Comparison of ENCODE assay signal across 30 mouse cellular contexts in the genomic region with DNA sequence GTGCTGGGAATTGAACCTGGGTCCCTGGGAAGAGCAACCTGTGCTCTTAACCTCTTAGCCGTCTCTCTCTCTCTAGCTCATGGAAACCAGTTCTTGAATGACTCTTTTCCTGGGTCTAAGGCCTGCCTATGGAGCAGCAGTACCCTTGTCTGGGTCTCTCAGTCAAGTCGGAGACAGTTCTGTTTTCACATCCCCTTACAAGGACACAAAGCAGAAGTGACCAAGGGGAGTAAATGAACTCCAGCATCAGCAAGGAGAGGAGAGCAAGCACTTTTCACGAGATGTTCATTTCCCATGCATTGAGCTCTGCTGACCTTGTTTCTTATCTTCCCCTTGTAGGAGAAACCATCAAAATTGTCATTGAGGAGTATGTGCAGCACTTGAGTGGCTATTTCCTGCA. TPM values are rescaled to one million over a fixed set of nuclear protein-coding genes. Genes with fewer than 3 reads are reported as not detected.
DNase-seq lines count a peak whose midpoint lies in the region; ATAC-seq and TF ChIP-seq lines count a peak whose summit lies in the region.
"Had no signal": no experiment of that assay in that cellular context is flagged by ENCODE, and none has a peak within 500 bp of the region (broad histone marks: within the 10 kb centered on the region; RNA-seq: fewer than 3 reads in every experiment).

No protein-coding gene starts in this region.

- H3K4me2 ChIP-seq in intestine, embryonic 14.5 days (ENCODE audit: low read length) = no peak overlapping the region
- H3K4me2 ChIP-seq in intestine, embryonic 15.5 days (replicated peaks) = no peak overlapping the region
- no peak overlapping the region for H3K4me2 ChIP-seq in lung, embryonic 15.5 days
- H3K4me2 ChIP-seq in lung, postnatal 0 days (replicated peaks; ENCODE audit: low read depth, low read length) = no peak overlapping the region
- no peak overlapping the region for H3K4me2 ChIP-seq in stomach, embryonic 16.5 days (ENCODE audit: low read depth, low read length)
- H3K4me2 ChIP-seq in hindbrain, embryonic 12.5 days (replicated peaks) = no peak overlapping the region
- H3K4me2 ChIP-seq: embryonic facial prominence, embryonic 13.5 days; forebrain, embryonic 15.5 days; limb, embryonic 15.5 days; liver, embryonic 15.5 days; midbrain, embryonic 13.5 days; neural tube, embryonic 15.5 days had no signal

- H3K27me3 ChIP-seq in intestine, embryonic 14.5 days (replicated peaks; ENCODE audit: control insufficient read depth, insufficient read depth, low read length) = no peaks in the 10 kb centered on the region
- no peaks in the 10 kb centered on the region for H3K27me3 ChIP-seq in intestine, embryonic 15.5 days (replicated peaks)
- no peaks in the 10 kb centered on the region for H3K27me3 ChIP-seq in lung, embryonic 15.5 days
- no peaks in the 10 kb centered on the region for H3K27me3 ChIP-seq in lung, postnatal 0 days (replicated peaks; ENCODE audit: insufficient read depth, low read length)
- H3K27me3 ChIP-seq in stomach, embryonic 16.5 days (ENCODE audit: control insufficient read depth, insufficient read depth, low read length) = no peaks in the 10 kb centered on the region
- no peaks in the 10 kb centered on the region for H3K27me3 ChIP-seq in hindbrain, embryonic 12.5 days
- no peaks in the 10 kb centered on the region for H3K27me3 ChIP-seq in midbrain, embryonic 10.5 days (ENCODE audit: low read depth, poor library complexity, severe bottlenecking)
- H3K27me3 ChIP-seq: embryonic facial prominence, embryonic 13.5 days; forebrain, embryonic 15.5 days; limb, embryonic 15.5 days; liver, embryonic 15.5 days; megakaryocyte, embryonic 14.5 days; midbrain, embryonic 13.5 days; neural tube, embryonic 15.5 days had no signal

- no peak for TF ChIP-seq EP300 in lung, postnatal 0 days (IDR thresholded peaks at IDR 0.05)

- no peak for ATAC-seq in intestine, embryonic 14.5 days (replicated peaks; ENCODE audit: low FRiP score, low TSS enrichment, low read depth)
- no peak for ATAC-seq in intestine, embryonic 15.5 days
- ATAC-seq in lung, embryonic 15.5 days (ENCODE audit: borderline replicate concordance, extremely low read depth, low FRiP score, low TSS enrichment) = no peak
- no peak for ATAC-seq in lung, postnatal 0 days
- peak; percentile 71 for ATAC-seq in common myeloid progenitor, adult 5-6 weeks (replicated peaks; ENCODE audit: low read depth, poor library complexity, severe bottlenecking)
- no peak for ATAC-seq in stomach, embryonic 16.5 days (ENCODE audit: insufficient read depth, low FRiP score)
- no peak for ATAC-seq in hindbrain, embryonic 12.5 days (ENCODE audit: low FRiP score)
- ATAC-seq: forebrain, embryonic 15.5 days; hindbrain, embryonic 16.5 days; midbrain, embryonic 13.5 days had no signal

- H3K4me1 ChIP-seq in intestine, embryonic 14.5 days (replicated peaks; ENCODE audit: control insufficient read depth, insufficient read depth, low read length) = peaks cover 12% of the 10 kb centered on the region; the same call in 1 of the 2 replicates
- H3K4me1 ChIP-seq in intestine, embryonic 15.5 days (replicated peaks) = no peaks in the 10 kb centered on the region
- H3K4me1 ChIP-seq in lung, embryonic 15.5 days = peaks cover 16% of the 10 kb centered on the region
- no peaks in the 10 kb centered on the region for H3K4me1 ChIP-seq in lung, postnatal 0 days (ENCODE audit: insufficient read depth, low read depth, low read length)
- peaks cover 11% of the 10 kb centered on the region; the same call in 1 of the 2 replicates for H3K4me1 ChIP-seq in stomach, embryonic 16.5 days (ENCODE audit: control insufficient read depth, insufficient read depth, low read length)
- no peaks in the 10 kb centered on the region for H3K4me1 ChIP-seq in hindbrain, embryonic 12.5 days
- H3K4me1 ChIP-seq in midbrain, embryonic 10.5 days = no peaks in the 10 kb centered on the region
- H3K4me1 ChIP-seq: embryonic facial prominence, embryonic 13.5 days; forebrain, embryonic 15.5 days; hindbrain, embryonic 10.5 days; limb, embryonic 10.5 days; limb, embryonic 15.5 days; midbrain, embryonic 13.5 days; neural tube, embryonic 15.5 days had no signal

- 85% methylated on average over 3 of the region's 3 CpGs for WGBS in intestine, embryonic 14.5 days
- WGBS in intestine, embryonic 15.5 days = 76% methylated on average over 3 of the region's 3 CpGs
- 73% methylated on average over 3 of the region's 3 CpGs for WGBS in lung, embryonic 15.5 days
- WGBS in lung, postnatal 0 days = 82% methylated on average over 3 of the region's 3 CpGs
- 78% methylated on average over 3 of the region's 3 CpGs for WGBS in stomach, embryonic 16.5 days
- 92% methylated on average over 3 of the region's 3 CpGs for WGBS in hindbrain, embryonic 12.5 days
- WGBS in midbrain, embryonic 10.5 days = 87% methylated on average over 3 of the region's 3 CpGs

- H3K9ac ChIP-seq in intestine, embryonic 14.5 days (ENCODE audit: low read length) = no peak overlapping the region
- H3K9ac ChIP-seq in intestine, embryonic 15.5 days = no peak overlapping the region
- H3K9ac ChIP-seq in lung, embryonic 15.5 days = no peak overlapping the region
- H3K9ac ChIP-seq in lung, postnatal 0 days (replicated peaks; ENCODE audit: low read depth) = no peak overlapping the region
- no peak overlapping the region for H3K9ac ChIP-seq in stomach, embryonic 16.5 days (ENCODE audit: low read length)
- H3K9ac ChIP-seq in hindbrain, embryonic 12.5 days = no peak overlapping the region
- H3K9ac ChIP-seq: embryonic facial prominence, embryonic 13.5 days; forebrain, embryonic 15.5 days; limb, embryonic 15.5 days; liver, embryonic 15.5 days; midbrain, embryonic 13.5 days; neural tube, embryonic 15.5 days had no signal

- H3K27ac ChIP-seq in intestine, embryonic 14.5 days (ENCODE audit: low read depth) = peak overlapping the region; percentile 34; the same call in 1 of the 2 replicates
- H3K27ac ChIP-seq in intestine, embryonic 15.5 days = no peak overlapping the region
- peak overlapping the region; percentile 74 for H3K27ac ChIP-seq in lung, embryonic 15.5 days
- H3K27ac ChIP-seq in lung, postnatal 0 days (ENCODE audit: low read length) = no peak overlapping the region
- peak overlapping the region; percentile 50 for H3K27ac ChIP-seq in stomach, embryonic 16.5 days (ENCODE audit: low read length)
- no peak overlapping the region for H3K27ac ChIP-seq in hindbrain, embryonic 12.5 days
- no peak overlapping the region for H3K27ac ChIP-seq in midbrain, embryonic 10.5 days (replicated peaks)
- H3K27ac ChIP-seq: embryonic facial prominence, embryonic 13.5 days; forebrain, embryonic 10.5 days; forebrain, embryonic 15.5 days; gastrocnemius, adult 2 months; heart, adult 2 months; hindbrain, embryonic 10.5 days; limb, embryonic 10.5 days; limb, embryonic 15.5 days; liver, embryonic 15.5 days; midbrain, embryonic 13.5 days; neural tube, embryonic 15.5 days had no signal

- no peak for TF ChIP-seq CTCF in lung, postnatal 0 days (IDR thresholded peaks at IDR 0.05)

- H3K36me3 ChIP-seq in intestine, embryonic 14.5 days (ENCODE audit: control insufficient read depth, insufficient read depth, low read length) = no peaks in the 10 kb centered on the region
- H3K36me3 ChIP-seq in intestine, embryonic 15.5 days = no peaks in the 10 kb centered on the region
- H3K36me3 ChIP-seq in lung, embryonic 15.5 days = peaks cover 15% of the 10 kb centered on the region; the same call in 1 of the 2 replicates
- H3K36me3 ChIP-seq in lung, postnatal 0 days (ENCODE audit: insufficient read depth, low read length) = peaks cover 38% of the 10 kb centered on the region; the same call in 1 of the 2 replicates
- no peaks in the 10 kb centered on the region for H3K36me3 ChIP-seq in stomach, embryonic 16.5 days (ENCODE audit: control insufficient read depth, insufficient read depth, low read length)
- no peaks in the 10 kb centered on the region for H3K36me3 ChIP-seq in hindbrain, embryonic 12.5 days
- H3K36me3 ChIP-seq in midbrain, embryonic 10.5 days = no peaks in the 10 kb centered on the region
- H3K36me3 ChIP-seq: embryonic facial prominence, embryonic 13.5 days; forebrain, embryonic 10.5 days; forebrain, embryonic 15.5 days; hindbrain, embryonic 10.5 days; limb, embryonic 10.5 days; limb, embryonic 15.5 days; midbrain, embryonic 13.5 days; neural tube, embryonic 15.5 days had no signal

- no peaks in the 10 kb centered on the region for H3K9me3 ChIP-seq in intestine, embryonic 14.5 days (ENCODE audit: control insufficient read depth, low read length)
- H3K9me3 ChIP-seq in intestine, embryonic 15.5 days = no peaks in the 10 kb centered on the region
- H3K9me3 ChIP-seq in lung, embryonic 15.5 days = no peaks in the 10 kb centered on the region
- H3K9me3 ChIP-seq in lung, postnatal 0 days (ENCODE audit: low read length) = no peaks in the 10 kb centered on the region
- H3K9me3 ChIP-seq in stomach, embryonic 16.5 days (replicated peaks; ENCODE audit: control insufficient read depth, low read length) = no peaks in the 10 kb centered on the region
- no peaks in the 10 kb centered on the region for H3K9me3 ChIP-seq in hindbrain, embryonic 12.5 days (replicated peaks)
- H3K9me3 ChIP-seq in midbrain, embryonic 10.5 days (replicated peaks) = no peaks in the 10 kb centered on the region
- H3K9me3 ChIP-seq: embryonic facial prominence, embryonic 13.5 days; forebrain, embryonic 10.5 days; forebrain, embryonic 15.5 days; hindbrain, embryonic 10.5 days; limb, embryonic 10.5 days; limb, embryonic 15.5 days; liver, embryonic 15.5 days; megakaryocyte, embryonic 14.5 days; midbrain, embryonic 13.5 days; neural tube, embryonic 15.5 days had no signal

- no peak for DNase-seq in intestine, embryonic 14.5 days (ENCODE audit: low spot score)
- no peak for DNase-seq in lung, postnatal 0 days (ENCODE audit: low spot score)
- DNase-seq in midbrain, embryonic 10.5 days (ENCODE audit: low spot score) = no peak
- DNase-seq: adrenal gland, postnatal 14 days; cerebellum, adult 11-12 months; cerebellum, adult 9-11 months; gastrocnemius, adult 2 months; gastrocnemius, postnatal 36 days; heart, postnatal 14 days; kidney, adult 18-20 months; kidney, postnatal 36 days; right cerebral cortex, postnatal 25 days; thymus, postnatal 14 days had no signal

- H3K4me3 ChIP-seq in intestine, embryonic 14.5 days (ENCODE audit: low read depth, low read length) = no peak overlapping the region
- H3K4me3 ChIP-seq in intestine, embryonic 15.5 days (replicated peaks) = no peak overlapping the region
- H3K4me3 ChIP-seq in lung, embryonic 15.5 days = no peak overlapping the region
- H3K4me3 ChIP-seq in lung, postnatal 0 days (ENCODE audit: low read depth, low read length) = no peak overlapping the region
- no peak overlapping the region for H3K4me3 ChIP-seq in stomach, embryonic 16.5 days (replicated peaks; ENCODE audit: low read length)
- H3K4me3 ChIP-seq in hindbrain, embryonic 12.5 days = no peak overlapping the region
- H3K4me3 ChIP-seq in midbrain, embryonic 10.5 days = no peak overlapping the region
- H3K4me3 ChIP-seq: embryonic facial prominence, embryonic 13.5 days; forebrain, embryonic 10.5 days; forebrain, embryonic 15.5 days; gastrocnemius, adult 2 months; heart, adult 2 months; hindbrain, embryonic 10.5 days; limb, embryonic 10.5 days; limb, embryonic 15.5 days; liver, embryonic 15.5 days; megakaryocyte, embryonic 14.5 days; midbrain, embryonic 13.5 days; neural tube, embryonic 15.5 days had no signal

RNA-seq across cellular contexts. Expression of a gene that starts 14.5 kb away (rescaled TPM):
- polyA plus RNA-seq in intestine, embryonic 14.5 days (2014; fragmentation: Nextera tagmentation; extraction: Ambion mirVana) = 25.1 and 26.1 TPM in 2 replicates
- 24.7 and 26.0 TPM in 2 replicates for polyA plus RNA-seq in intestine, embryonic 15.5 days (2015; fragmentation: Nextera tagmentation; extraction: Ambion mirVana)
- 48.9 and 54.9 TPM in 2 replicates for polyA plus RNA-seq in lung, embryonic 15.5 days (2015; fragmentation: Nextera tagmentation; extraction: Ambion mirVana)
- polyA plus RNA-seq in lung, postnatal 0 days (2015; fragmentation: Nextera tagmentation; extraction: Ambion mirVana) = 111 and 116 TPM in 2 replicates
- 10.0 and 18.5 TPM in 2 replicates for total RNA-seq in common myeloid progenitor, adult 5-6 weeks (2017)
- polyA plus RNA-seq in stomach, embryonic 16.5 days (2015; fragmentation: Nextera tagmentation; extraction: Ambion mirVana) = 35.1 and 37.5 TPM in 2 replicates
- 4.8 and 6.2 TPM in 2 replicates for polyA plus RNA-seq in hindbrain, embryonic 12.5 days (2016; fragmentation: Nextera tagmentation; extraction: Ambion mirVana)
- 3.6 and 4.7 TPM in 2 replicates for polyA plus RNA-seq in midbrain, embryonic 10.5 days (2016; fragmentation: Nextera tagmentation; extraction: Ambion mirVana)

Comparison
In these comparisons a context has a peak if more than half of its experiments do, and no peak if none do; other contexts are left out.
1. H3K27ac ChIP-seq: peak in intestine, embryonic 14.5 days (single experiment), lung, embryonic 15.5 days (single experiment) and stomach, embryonic 16.5 days (single experiment); none in intestine, embryonic 15.5 days (single experiment), lung, postnatal 0 days (single experiment), hindbrain, embryonic 12.5 days (single experiment) and midbrain, embryonic 10.5 days (single experiment).